Mouse (Mus musculus): ENCODE measurements around the gene Iqcd. TPM values are rescaled to one million over a fixed set of nuclear protein-coding genes. Genes with fewer than 3 reads are reported as not detected.

The Iqcd gene
- total RNA-seq, 2 experiments from 2014 or later: 0.79 to 0.80 TPM

DNA sequence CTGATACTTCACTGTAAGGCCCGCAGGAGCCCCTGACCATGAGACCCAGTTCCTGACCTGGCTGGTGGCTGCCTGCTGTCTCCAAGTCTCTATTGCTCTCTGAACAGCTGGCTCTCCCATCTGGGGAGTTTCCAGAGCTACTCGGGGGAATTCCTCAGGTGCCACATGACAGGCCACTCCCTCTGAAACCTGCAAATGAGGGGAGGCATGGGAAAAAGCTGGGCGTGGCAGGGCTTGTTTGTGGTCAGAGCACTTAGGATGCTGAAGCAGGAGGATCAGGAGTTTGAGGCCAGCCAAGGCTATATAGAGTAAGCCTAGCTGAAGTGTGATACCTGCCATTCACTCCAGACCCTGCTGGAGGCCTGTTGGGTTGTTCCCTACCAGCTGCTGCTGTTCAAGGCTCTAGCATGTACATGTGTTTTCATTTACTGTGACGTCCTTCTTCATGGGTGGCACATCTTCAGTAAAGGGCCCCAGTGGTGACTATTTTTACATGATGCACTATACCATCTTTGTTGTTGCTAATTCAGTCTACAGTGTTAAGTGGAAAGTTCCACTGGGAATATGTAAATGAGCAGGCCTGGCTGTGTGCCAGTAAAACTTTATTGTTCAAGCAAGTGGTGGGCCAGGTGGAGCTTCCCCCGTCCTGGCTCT is 33.5 kb downstream of the Iqcd start:
- no peak for DNase-seq (ENCODE audit: extremely low spot score in 1 of 2, low spot score in 1 of 2)

- DNase-seq (ENCODE audit: extremely low spot score in 1 of 2, low spot score in 1 of 2): no peak
Observed at GRCm38 (mm10) chr5:120624427-120624826, 35.6 kb downstream of the Iqcd start.

GRCm38 (mm10) chr5:120626399-120626798 is 37.6 kb downstream of the Iqcd start:
- DNase-seq (ENCODE audit: extremely low spot score in 1 of 2, low spot score in 1 of 2): no peak

DNA sequence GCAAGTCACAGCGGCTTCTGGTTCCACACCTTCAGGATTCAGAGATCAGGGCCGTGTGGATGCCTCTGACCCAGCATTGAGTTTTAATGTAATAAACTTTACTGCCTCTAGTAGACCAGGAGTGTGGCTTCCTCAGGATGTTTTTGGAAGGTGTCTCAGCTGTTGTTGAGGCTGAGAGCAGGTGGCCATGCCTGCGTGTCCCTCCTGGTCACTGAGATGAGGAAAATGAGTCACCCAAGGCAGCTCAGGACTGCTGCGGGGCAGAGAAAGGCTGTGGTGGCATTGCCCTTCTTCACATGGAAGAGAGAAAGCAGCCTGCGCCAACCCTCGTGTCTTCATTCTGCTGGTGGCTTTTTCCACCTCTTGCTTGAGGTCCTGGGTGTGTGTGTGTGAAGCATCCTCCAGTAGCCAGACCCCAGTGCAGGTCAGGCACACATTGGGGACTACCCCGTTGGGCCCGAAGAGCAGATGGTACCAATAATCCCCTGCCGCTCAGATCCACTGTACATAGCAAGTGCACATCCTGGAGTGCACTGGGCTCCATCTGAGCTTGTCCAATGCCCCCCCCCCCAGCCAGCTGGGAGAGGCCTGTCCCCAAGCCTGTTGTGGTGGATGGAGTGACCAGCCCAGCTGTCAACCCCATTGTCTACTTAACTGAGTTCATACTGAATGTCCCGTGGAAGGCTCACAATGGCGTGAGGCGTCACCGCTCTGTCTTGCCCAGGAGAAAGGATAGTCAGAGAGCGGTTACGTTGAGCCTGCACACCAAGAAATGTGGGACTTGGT is 38.9 kb downstream of the Iqcd start:
- no peak for DNase-seq (ENCODE audit: extremely low spot score in 1 of 2, low spot score in 1 of 2)

DNA sequence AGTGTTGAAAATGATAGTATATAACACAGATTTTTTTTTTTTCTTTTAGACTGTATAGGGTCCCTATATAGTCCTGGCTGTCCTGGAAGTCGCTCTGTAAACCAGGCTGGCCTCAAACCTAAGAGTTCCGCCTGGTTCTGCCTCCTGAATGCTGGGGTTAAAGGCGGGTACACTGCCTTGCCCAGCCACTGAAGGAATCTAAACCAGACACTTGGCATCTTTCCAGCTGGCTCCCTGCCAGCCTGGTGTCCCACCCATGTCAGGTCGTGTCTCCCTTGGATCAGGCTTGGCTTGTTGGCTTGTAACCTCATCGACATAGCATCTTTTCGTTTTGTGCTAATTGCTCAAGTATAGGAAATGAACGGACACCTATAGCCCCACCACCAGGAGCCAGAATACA is 39.8 kb downstream of the Iqcd start:
- DNase-seq (ENCODE audit: extremely low spot score in 1 of 2, low spot score in 1 of 2): no peak

- DNase-seq (ENCODE audit: extremely low spot score in 1 of 2, low spot score in 1 of 2): no peak
Observed at GRCm38 (mm10) chr5:120631128-120631527, 42.3 kb downstream of the Iqcd start.

DNA sequence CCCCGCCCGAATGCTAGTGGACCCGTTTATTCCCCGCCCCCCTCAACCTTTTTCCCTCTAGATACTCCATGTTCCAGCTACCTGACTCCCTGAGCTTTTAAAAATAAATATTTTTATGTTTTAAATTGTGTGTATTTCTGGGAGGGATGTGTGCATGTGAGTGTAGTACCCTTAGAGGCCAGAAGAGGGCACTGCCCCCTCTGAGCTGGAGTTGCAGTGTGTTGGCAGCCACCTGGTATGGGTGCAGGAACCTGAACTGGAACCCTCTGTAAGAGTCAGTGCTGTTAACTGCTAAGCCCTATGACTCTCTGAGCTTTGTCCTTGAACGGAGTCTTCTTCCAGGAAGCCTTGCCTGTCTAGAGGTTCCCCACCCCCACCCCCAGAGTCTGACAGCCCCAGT is 43.1 kb downstream of the Iqcd start:
- no peak for DNase-seq (ENCODE audit: extremely low spot score in 1 of 2, low spot score in 1 of 2)

- DNase-seq (ENCODE audit: extremely low spot score in 1 of 2, low spot score in 1 of 2): no peak
Observed at GRCm38 (mm10) chr5:120634131-120634530, 45.3 kb downstream of the Iqcd start, which contains the start of gene Cfap73. Gene Cfap73, minus strand, starts transcription at chr5:120634235.

DNA sequence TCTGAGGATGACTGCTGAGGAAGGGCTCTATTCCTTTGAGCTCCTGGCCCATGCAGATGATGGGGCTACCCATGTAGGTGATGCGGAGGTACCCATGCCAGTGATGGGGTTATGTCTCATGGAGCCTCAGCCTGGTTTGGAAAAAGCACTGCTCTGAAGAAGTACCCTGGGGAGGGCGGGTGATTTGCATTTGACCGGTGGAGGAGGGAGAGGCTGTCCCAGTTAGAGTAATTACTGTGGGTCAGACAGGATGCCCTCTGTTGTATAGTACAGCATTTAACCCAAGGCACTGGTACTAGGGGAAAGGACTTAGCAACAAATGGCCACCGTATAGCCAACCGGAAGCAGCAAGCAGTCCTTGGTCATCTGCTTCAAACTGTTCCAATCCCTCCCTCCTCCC is 46.0 kb downstream of the Iqcd start:
- no peak for DNase-seq (ENCODE audit: extremely low spot score in 1 of 2, low spot score in 1 of 2)

- no peak for DNase-seq (ENCODE audit: extremely low spot score in 1 of 2, low spot score in 1 of 2)
Observed at GRCm38 (mm10) chr5:120635633-120636032, 46.8 kb downstream of the Iqcd start.

GRCm38 (mm10) chr5:120640094-120640493 is 51.3 kb downstream of the Iqcd start:
- DNase-seq (ENCODE audit: extremely low spot score in 1 of 2, low spot score in 1 of 2): no peak

- DNase-seq (ENCODE audit: extremely low spot score in 1 of 2, low spot score in 1 of 2): no peak
Observed at GRCm38 (mm10) chr5:120643365-120644085, 54.7 kb downstream of the Iqcd start.

DNA sequence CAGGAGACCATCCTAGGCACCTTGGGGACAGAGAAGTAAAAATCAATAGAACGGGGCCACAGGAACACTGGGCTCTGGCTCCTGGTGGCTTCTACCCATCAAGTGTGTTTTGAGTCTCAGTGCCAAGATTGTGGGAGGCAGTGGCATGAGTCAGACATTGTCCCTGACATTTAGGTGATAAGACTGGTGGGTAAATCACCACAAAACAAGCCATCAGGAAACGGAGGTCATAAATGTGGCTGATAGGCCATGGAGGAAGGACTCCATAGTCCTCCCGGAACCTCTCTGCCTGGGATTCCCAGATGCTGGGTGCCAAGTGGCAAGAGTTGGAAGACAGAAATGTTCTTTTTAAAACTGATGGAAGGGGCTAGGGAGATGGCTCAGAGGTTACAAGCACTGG is 55.4 kb downstream of the Iqcd start:
- no peak for DNase-seq (ENCODE audit: extremely low spot score in 1 of 2, low spot score in 1 of 2)

GRCm38 (mm10) chr5:120645851-120646250 is 57.0 kb downstream of the Iqcd start:
- no peak for DNase-seq (ENCODE audit: extremely low spot score in 1 of 2, low spot score in 1 of 2)

GRCm38 (mm10) chr5:120647361-120647760 is 58.5 kb downstream of the Iqcd start:
- no peak for DNase-seq (ENCODE audit: extremely low spot score in 1 of 2, low spot score in 1 of 2)

DNA sequence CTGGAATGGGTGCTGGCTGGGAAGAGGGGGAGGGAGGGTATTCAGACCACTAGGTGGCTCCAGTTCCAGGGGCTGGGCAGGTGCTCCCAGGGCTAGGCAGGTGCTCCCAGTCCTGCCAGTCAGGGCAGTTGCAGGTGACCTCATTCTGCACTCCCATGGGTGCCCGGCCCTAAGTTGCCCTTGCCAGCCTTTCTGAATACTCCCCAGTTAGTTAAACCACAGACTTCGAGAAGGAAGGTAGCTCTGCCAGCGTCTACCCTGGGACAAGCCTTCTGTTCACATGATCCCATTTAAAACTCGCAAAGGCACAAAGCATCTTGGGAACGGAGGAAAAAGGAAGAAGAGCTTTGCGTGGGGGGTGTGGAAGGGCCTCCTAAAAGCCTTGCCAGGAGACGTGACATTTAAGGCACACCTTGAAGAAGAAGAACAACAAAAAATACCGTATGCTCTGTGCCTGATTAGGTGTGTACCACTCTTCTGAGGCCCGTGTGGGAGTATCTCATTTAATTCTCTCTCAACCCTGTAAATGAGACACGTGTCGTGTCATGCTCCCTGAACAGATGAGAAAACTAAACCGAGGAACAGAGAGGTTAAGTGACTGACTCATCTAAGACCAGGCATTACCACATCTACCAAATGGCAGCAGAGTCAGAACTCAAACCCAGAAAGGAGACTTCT is 59.1 kb downstream of the Iqcd start:
- DNase-seq (ENCODE audit: extremely low spot score in 1 of 2, low spot score in 1 of 2): no peak

DNA sequence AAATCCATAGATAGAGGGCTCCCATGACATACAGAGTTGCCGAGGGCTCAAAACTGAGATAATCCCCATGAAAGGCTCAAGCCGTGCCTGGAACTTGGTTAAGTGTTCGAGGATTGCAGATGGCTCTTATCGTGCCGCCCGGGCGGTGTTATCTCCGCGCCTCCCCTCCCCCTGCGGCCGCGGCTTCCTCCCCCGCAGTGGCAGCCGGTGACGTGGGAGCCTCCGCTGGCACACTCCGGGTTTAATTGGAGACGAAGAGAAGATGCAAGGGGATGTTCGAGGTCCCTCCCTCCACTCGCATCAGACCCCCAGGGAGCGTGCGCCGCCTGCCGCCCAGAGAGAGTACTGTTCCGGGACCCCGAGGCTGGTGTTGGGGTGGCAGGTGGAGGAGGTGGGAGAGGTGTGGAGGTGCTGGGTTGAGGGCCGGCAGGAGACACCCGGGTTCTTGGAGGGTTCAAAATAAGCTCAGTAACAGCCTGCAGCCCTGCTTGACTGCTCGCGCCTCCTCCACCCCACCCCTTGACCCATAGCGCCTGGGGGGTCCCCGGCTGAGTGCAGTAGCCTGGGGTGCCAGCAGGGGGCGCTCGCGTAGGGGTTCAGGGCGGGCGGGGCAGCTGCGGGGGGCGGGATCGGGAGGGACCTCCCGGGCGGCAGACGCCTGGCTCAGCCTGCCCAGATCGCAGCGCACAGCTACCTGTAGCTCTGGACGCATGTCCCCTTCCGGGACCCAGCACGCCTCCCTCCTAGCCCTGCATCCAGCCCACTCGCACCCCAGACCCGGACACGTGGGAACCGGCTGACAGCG is 60.0 kb downstream of the Iqcd start, which contains the start of gene Rasal1:
Rasal1 (plus strand) TSS at position 244 of the 805 bp plus-strand sequence.
- DNase-seq (ENCODE audit: extremely low spot score in 1 of 2, low spot score in 1 of 2): peak; percentile 77 to 80

GRCm38 (mm10) chr5:120649374-120649933 is 60.6 kb downstream of the Iqcd start:
- no peak for DNase-seq (ENCODE audit: extremely low spot score in 1 of 2, low spot score in 1 of 2)

GRCm38 (mm10) chr5:120649938-120650337 is 61.1 kb downstream of the Iqcd start:
- no peak for DNase-seq (ENCODE audit: extremely low spot score in 1 of 2, low spot score in 1 of 2)

GRCm38 (mm10) chr5:120651230-120651629 is 62.4 kb downstream of the Iqcd start:
- no peak for DNase-seq (ENCODE audit: extremely low spot score in 1 of 2, low spot score in 1 of 2)
